Comparison of ENCODE assay signal across 31 mouse cellular contexts in the genomic region with DNA sequence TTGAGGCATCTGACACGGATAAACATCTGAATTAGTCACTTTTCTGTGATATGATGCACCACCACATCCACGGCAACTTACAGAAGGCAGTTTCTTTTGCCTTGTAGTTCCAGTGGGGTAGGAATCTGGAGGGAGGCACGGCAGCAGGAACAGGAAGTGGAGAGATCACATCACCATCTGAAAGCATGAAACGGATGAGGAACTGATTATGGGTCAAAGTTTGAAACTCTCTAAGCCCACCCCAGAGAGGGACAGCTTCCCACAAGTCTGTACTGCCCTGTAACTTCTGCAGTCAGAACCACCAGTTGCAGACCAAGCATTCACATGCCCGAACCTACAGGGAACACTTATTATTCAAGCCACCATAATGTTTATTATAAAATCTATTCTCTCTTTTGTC.
DNase-seq lines count a peak whose midpoint lies in the region; ATAC-seq and TF ChIP-seq lines count a peak whose summit lies in the region.
"Had no signal": no experiment of that assay in that cellular context is flagged by ENCODE, and none has a peak within 500 bp of the region (broad histone marks: within the 10 kb centered on the region; RNA-seq: fewer than 3 reads in every experiment).

No protein-coding gene starts in this region.

- H3K4me3 ChIP-seq in liver, adult 2 months (ENCODE audit: insufficient read depth, low read depth, low read length), result no peak overlapping the region
- H3K4me3 ChIP-seq in liver, postnatal 0 days (ENCODE audit: low read depth, low read length), result no peak overlapping the region
- no peak overlapping the region for H3K4me3 ChIP-seq in hindbrain, postnatal 0 days (ENCODE audit: low read length)
- H3K4me3 ChIP-seq: embryonic facial prominence, embryonic 13.5 days; erythroblast, embryonic 14.5 days; heart, embryonic 12.5 days; hindbrain, embryonic 10.5 days; hindbrain, embryonic 15.5 days; intestine, embryonic 15.5 days; layer of hippocampus, adult 2 months; limb, embryonic 13.5 days; liver, embryonic 12.5 days; megakaryocyte, embryonic 14.5 days; midbrain, embryonic 12.5 days had no signal

- intact Hi-C loops in gastrocnemius, postnatal 36 days (cut with DNase I), result no loop called here

- no peak overlapping the region for H3K4me2 ChIP-seq in liver, postnatal 0 days (ENCODE audit: low read depth, low read length)
- H3K4me2 ChIP-seq in hindbrain, postnatal 0 days (ENCODE audit: low read depth, low read length), result no peak overlapping the region
- H3K4me2 ChIP-seq: embryonic facial prominence, embryonic 13.5 days; heart, embryonic 12.5 days; hindbrain, embryonic 15.5 days; intestine, embryonic 15.5 days; limb, embryonic 13.5 days; liver, embryonic 12.5 days; midbrain, embryonic 12.5 days had no signal

- no peak for TF ChIP-seq CTCF in liver, adult 2 months (IDR thresholded peaks at IDR 0.05; ENCODE audit: low read depth, low read length)
- TF ChIP-seq CTCF in liver, postnatal 0 days (IDR thresholded peaks at IDR 0.05; ENCODE audit: low read depth), result no peak
- no peak for TF ChIP-seq CTCF in hindbrain, postnatal 0 days (IDR thresholded peaks at IDR 0.05; ENCODE audit: low read depth)

- no peaks in the 10 kb centered on the region for H3K79me2 ChIP-seq in liver, adult 2 months (ENCODE audit: control insufficient read depth, insufficient read depth, low read length)

- no peak for ATAC-seq in liver, postnatal 0 days
- peak; percentile 69 for ATAC-seq in granulocyte monocyte progenitor cell, adult 5-6 weeks (replicated peaks; ENCODE audit: poor library complexity, severe bottlenecking)
- no peak for ATAC-seq in hindbrain, postnatal 0 days
- ATAC-seq: forebrain, embryonic 16.5 days; intestine, embryonic 15.5 days; liver, embryonic 12.5 days had no signal

- no peak overlapping the region for H3K27ac ChIP-seq in liver, adult 2 months (replicated peaks; ENCODE audit: insufficient read depth, low read depth, low read length)
- no peak overlapping the region for H3K27ac ChIP-seq in liver, postnatal 0 days (ENCODE audit: low read depth)
- no peak overlapping the region for H3K27ac ChIP-seq in hindbrain, postnatal 0 days
- H3K27ac ChIP-seq: embryonic facial prominence, embryonic 13.5 days; hindbrain, embryonic 10.5 days; hindbrain, embryonic 15.5 days; intestine, embryonic 15.5 days; layer of hippocampus, adult 2 months; limb, embryonic 13.5 days; liver, embryonic 12.5 days; midbrain, embryonic 12.5 days had no signal

- TF ChIP-seq POLR2A in liver, adult 2 months (IDR thresholded peaks at IDR 0.05; ENCODE audit: extremely low read depth, insufficient read depth, low read length), result no peak

- no peaks in the 10 kb centered on the region for H3K27me3 ChIP-seq in liver, adult 2 months (ENCODE audit: control insufficient read depth, insufficient read depth, low read length)
- no peaks in the 10 kb centered on the region for H3K27me3 ChIP-seq in liver, postnatal 0 days (ENCODE audit: insufficient read depth, low read length)
- no peaks in the 10 kb centered on the region for H3K27me3 ChIP-seq in hindbrain, postnatal 0 days (ENCODE audit: insufficient read depth, low read length)
- H3K27me3 ChIP-seq: embryonic facial prominence, embryonic 13.5 days; heart, embryonic 12.5 days; hindbrain, embryonic 15.5 days; intestine, embryonic 15.5 days; limb, embryonic 13.5 days; liver, embryonic 12.5 days; midbrain, embryonic 12.5 days had no signal

- no peaks in the 10 kb centered on the region for H3K9me3 ChIP-seq in liver, postnatal 0 days (ENCODE audit: low read length)
- H3K9me3 ChIP-seq in hindbrain, postnatal 0 days (ENCODE audit: low read length), result no peaks in the 10 kb centered on the region
- H3K9me3 ChIP-seq: embryonic facial prominence, embryonic 13.5 days; heart, embryonic 12.5 days; hindbrain, embryonic 10.5 days; hindbrain, embryonic 15.5 days; intestine, embryonic 15.5 days; limb, embryonic 13.5 days; liver, embryonic 12.5 days; megakaryocyte, embryonic 14.5 days; midbrain, embryonic 12.5 days had no signal

- H3K4me1 ChIP-seq in liver, adult 2 months (ENCODE audit: control insufficient read depth, insufficient read depth, low read length), result peaks cover 2% of the 10 kb centered on the region; the same call in 1 of the 2 replicates
- 0 out of 2 replicates have a peak, but pooled peaks cover 9% of the 10 kb centered on the region for H3K4me1 ChIP-seq in liver, postnatal 0 days (ENCODE audit: insufficient read depth)
- H3K4me1 ChIP-seq in hindbrain, postnatal 0 days (ENCODE audit: insufficient read depth, low read length), result no peaks in the 10 kb centered on the region
- H3K4me1 ChIP-seq: hindbrain, embryonic 10.5 days; hindbrain, embryonic 15.5 days; intestine, embryonic 15.5 days; liver, embryonic 12.5 days; midbrain, embryonic 12.5 days had no signal

- H3K36me3 ChIP-seq in liver, adult 2 months (ENCODE audit: control insufficient read depth, insufficient read depth, low read length), result no peaks in the 10 kb centered on the region
- H3K36me3 ChIP-seq in liver, postnatal 0 days (replicated peaks; ENCODE audit: insufficient read depth, low read length), result no peaks in the 10 kb centered on the region
- no peaks in the 10 kb centered on the region for H3K36me3 ChIP-seq in hindbrain, postnatal 0 days (ENCODE audit: insufficient read depth, low read length)
- H3K36me3 ChIP-seq: embryonic facial prominence, embryonic 13.5 days; heart, embryonic 12.5 days; hindbrain, embryonic 10.5 days; hindbrain, embryonic 15.5 days; intestine, embryonic 15.5 days; limb, embryonic 13.5 days; liver, embryonic 12.5 days; midbrain, embryonic 12.5 days had no signal

- TF ChIP-seq EP300 in liver, postnatal 0 days (IDR thresholded peaks at IDR 0.05; ENCODE audit: low read depth), result no peak

- no peak overlapping the region for H3K9ac ChIP-seq in liver, adult 2 months (ENCODE audit: low read depth, low read length)
- no peak overlapping the region for H3K9ac ChIP-seq in liver, postnatal 0 days (replicated peaks)
- H3K9ac ChIP-seq in hindbrain, postnatal 0 days (replicated peaks; ENCODE audit: low read length), result no peak overlapping the region
- H3K9ac ChIP-seq: embryonic facial prominence, embryonic 13.5 days; heart, embryonic 12.5 days; hindbrain, embryonic 15.5 days; intestine, embryonic 15.5 days; limb, embryonic 13.5 days; liver, embryonic 12.5 days; midbrain, embryonic 12.5 days had no signal

- peak; percentile 20 for DNase-seq in liver, adult 2 months (ENCODE audit: extremely low read depth, low read depth, low spot score)
- DNase-seq in liver, postnatal 0 days, result no peak
- peak; percentile 16 for DNase-seq in ES-CJ7 (ENCODE audit: low read depth, low spot score)
- DNase-seq in testis, postnatal 10 days (ENCODE audit: low spot score), result no peak
- DNase-seq in gastrocnemius, postnatal 36 days, result no peak
- no peak for DNase-seq in hindbrain, postnatal 0 days (ENCODE audit: low spot score)
- DNase-seq: adrenal gland, postnatal 10 days; cerebellum, adult 11 months; cerebellum, adult 9-10 months; cerebellum, postnatal 36 days; heart, adult 18-20 months; kidney, adult 2 months; kidney, postnatal 36 days; lung, adult 18-20 months; lung, postnatal 10 days; right cerebral cortex, postnatal 14 days; thymus, adult 18-20 months; thymus, postnatal 25 days had no signal

- 75% methylated on average over 5 of the region's 5 CpGs for WGBS in liver, adult 2 months
- WGBS in liver, postnatal 0 days (ENCODE audit: insufficient replicate concordance), result 33% methylated on average over 5 of the region's 5 CpGs
- WGBS in hindbrain, postnatal 0 days, result 88% methylated on average over 5 of the region's 5 CpGs

Comparison
In these comparisons a context has a peak if more than half of its experiments do, and no peak if none do; other contexts are left out.
1. DNase-seq: peak in liver, adult 2 months (single experiment) and ES-CJ7 (single experiment); none in liver, postnatal 0 days (single experiment), testis, postnatal 10 days (single experiment), gastrocnemius, postnatal 36 days (0 of 2) and hindbrain, postnatal 0 days (single experiment).